Mouse (Mus musculus) hindbrain, embryonic 16.5 days (tissue): ENCODE measurements at regions not wholly inside any gene's neighbourhood (a gene's known extent, or its start where the extent isn't known, plus 50 kb on each side); places are given as distances from the start of the nearest gene placed in this dataset.

ENCODE experiments used
- ATAC-seq: fragments of 200-750 bp; cut with Nextera tagmentation; 2 replicates; pipeline ENCODE4 v1.8.0; 2017; ENCODE audit warnings: moderate TSS enrichment, moderate library complexity
- H3K27ac ChIP-seq: fragments of 300-500 bp; sonication (generic); 2 replicates; pipeline ENCODE4 v1.5.1; 2014; ENCODE audit warnings: low read depth, mild to moderate bottlenecking, control low read depth, low read length, moderate library complexity
- H3K27me3 ChIP-seq: fragments of 300-500 bp; sonication (generic); replicated peaks from 2 replicates; pipeline ENCODE4 v1.6.1; 2014; ENCODE audit warnings: low read length; ENCODE audit not compliant: control insufficient read depth, insufficient read depth
- H3K36me3 ChIP-seq: fragments of 300-500 bp; sonication (generic); 2 replicates; pipeline ENCODE4 v1.6.1; 2014; ENCODE audit warnings: mild to moderate bottlenecking, low read length, moderate library complexity, mixed read lengths; ENCODE audit not compliant: control insufficient read depth, insufficient read depth
- H3K4me1 ChIP-seq: fragments of 300-500 bp; sonication (generic); 2 replicates; pipeline ENCODE4 v1.6.1; 2014; ENCODE audit warnings: low read depth, low read length; ENCODE audit not compliant: control insufficient read depth, insufficient read depth
- H3K4me2 ChIP-seq: fragments of 300-500 bp; sonication (generic); 2 replicates; pipeline ENCODE4 v1.6.1; 2014; ENCODE audit warnings: mild to moderate bottlenecking, low read length, control low read depth, moderate library complexity
- H3K4me3 ChIP-seq: fragments of 300-500 bp; sonication (generic); 2 replicates; pipeline ENCODE4 v1.5.1; 2014; ENCODE audit warnings: mild to moderate bottlenecking, low read length, control low read depth, moderate library complexity
- H3K9ac ChIP-seq: fragments of 300-500 bp; sonication (generic); 2 replicates; pipeline ENCODE4 v1.6.1; 2014; ENCODE audit warnings: low read depth, mild to moderate bottlenecking, control low read depth, low read length, moderate library complexity
- H3K9me3 ChIP-seq: fragments of 300-500 bp; sonication (generic); 2 replicates; pipeline ENCODE4 v1.6.1; 2014; ENCODE audit warnings: mild to moderate bottlenecking, low read length, moderate library complexity; ENCODE audit not compliant: control insufficient read depth
- WGBS: fragments of 180-500 bp; shearing (Covaris S2); extraction: QIAGEN DNeasy Blood & Tissue Kit; methylation state at CpG from one replicate; pipeline ENCODE4 v1.1.7; 2014; 5-methylcytosine and 5-hydroxymethylcytosine counted together

- WGBS = 79% methylated on average over 2 of the region's 2 CpGs
- no peak overlapping the region for H3K4me3 ChIP-seq
- H3K27me3 ChIP-seq = no peaks in the 10 kb centered on the region
- no peak overlapping the region for H3K9ac ChIP-seq
- no peaks in the 10 kb centered on the region for H3K9me3 ChIP-seq
- H3K36me3 ChIP-seq = no peaks in the 10 kb centered on the region
- ATAC-seq = no peak
- H3K4me2 ChIP-seq = no peak overlapping the region
- H3K27ac ChIP-seq = no peak overlapping the region
- H3K4me1 ChIP-seq = no peaks in the 10 kb centered on the region
Observed at GRCm38 (mm10) chr13:39702621-39703020, 658.6 kb downstream of the Ofcc1 start.

DNA sequence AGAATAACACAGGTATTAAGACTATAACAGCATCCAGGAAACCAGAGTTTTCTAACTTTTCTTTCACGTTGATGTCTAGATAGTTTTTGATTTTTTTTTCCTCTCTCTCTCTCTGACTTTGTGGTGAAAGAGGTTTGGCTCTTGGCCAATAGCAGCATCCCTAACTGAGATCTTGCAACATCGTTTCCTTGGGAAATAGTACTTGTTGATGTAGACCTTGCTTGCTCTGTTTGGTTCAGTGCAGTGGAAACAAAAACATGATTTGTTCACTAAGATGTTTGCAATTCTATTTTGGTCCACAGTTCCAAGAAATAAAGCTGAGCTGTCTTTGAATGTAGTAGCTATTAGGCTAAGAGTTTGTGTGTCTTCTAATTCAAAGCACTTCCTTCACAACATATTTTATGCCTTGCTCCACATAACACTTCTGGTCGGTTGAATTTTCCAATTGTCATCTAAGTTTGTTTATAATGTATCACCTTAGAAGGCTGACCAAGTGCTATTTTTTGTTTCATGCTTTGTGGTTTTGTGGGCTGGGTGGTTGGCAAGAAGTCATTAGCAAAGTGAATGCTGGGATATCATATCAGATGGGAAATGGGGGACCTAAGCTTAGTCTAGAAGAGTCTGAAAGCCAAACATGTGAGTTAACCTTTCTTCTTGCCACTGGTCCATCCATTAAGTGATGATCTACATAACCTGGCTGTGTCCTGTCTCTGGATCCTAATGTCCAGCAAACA, 669.8 kb downstream of the Ofcc1 start:
- WGBS = 73% methylated on average over 3 of the region's 3 CpGs
- no peak overlapping the region for H3K9ac ChIP-seq
- ATAC-seq = no peak

DNA sequence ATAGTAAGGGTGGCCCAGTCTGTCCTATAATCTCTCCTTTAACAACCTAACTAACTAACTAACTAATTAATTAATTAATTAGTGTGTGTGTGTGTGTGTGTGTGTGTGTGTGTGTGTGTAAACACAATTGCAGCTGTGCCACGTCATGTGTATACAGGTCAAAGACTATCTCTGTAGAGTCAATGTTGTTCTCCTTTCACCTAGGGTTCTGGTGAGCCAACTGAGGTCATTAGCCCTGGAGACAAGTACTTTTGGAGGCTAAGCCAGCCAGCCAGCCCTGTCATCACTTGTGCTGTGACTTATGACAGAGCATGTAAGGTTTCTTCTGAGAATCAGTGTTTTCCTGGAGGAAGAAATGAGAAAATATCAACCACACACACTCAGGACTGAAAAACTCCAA, 696.7 kb downstream of the Ofcc1 start:
- no peak overlapping the region for H3K27ac ChIP-seq
- no peak overlapping the region for H3K9ac ChIP-seq
- 95% methylated on average over 1 of the region's 1 CpGs for WGBS
- H3K4me2 ChIP-seq = no peak overlapping the region
- no peak overlapping the region for H3K4me3 ChIP-seq
- H3K4me1 ChIP-seq = no peaks in the 10 kb centered on the region
- no peaks in the 10 kb centered on the region for H3K27me3 ChIP-seq
- no peaks in the 10 kb centered on the region for H3K9me3 ChIP-seq
- no peak for ATAC-seq
- H3K36me3 ChIP-seq = no peaks in the 10 kb centered on the region

More for the DNA sequence above, 669.8 kb downstream of the Ofcc1 start:
- Histone ChIP-seq H3K4me3 (no peak overlapping the region), H3K4me2 (no peak overlapping the region), H3K36me3 (no peaks in the 10 kb centered on the region), H3K9me3 (no peaks in the 10 kb centered on the region), H3K27me3 (no peaks in the 10 kb centered on the region), H3K4me1 (no peaks in the 10 kb centered on the region), H3K27ac (no peak overlapping the region)

GRCm38 (mm10) chr13:39649457-39649856, 688.8 kb upstream of the Slc35b3 start:
- no peaks in the 10 kb centered on the region for H3K9me3 ChIP-seq
- H3K9ac ChIP-seq = no peak overlapping the region
- no peaks in the 10 kb centered on the region; the same call in 1 of the 2 replicates for H3K27me3 ChIP-seq
- H3K4me2 ChIP-seq = peak overlapping the region; percentile 8; the same call in 1 of the 2 replicates
- H3K27ac ChIP-seq = no peak overlapping the region
- ATAC-seq = peak; percentile 80
- no peaks in the 10 kb centered on the region; the same call in 1 of the 2 replicates for H3K4me1 ChIP-seq
- WGBS = 29% methylated on average over 12 of the region's 12 CpGs
- no peak overlapping the region for H3K4me3 ChIP-seq
- no peaks in the 10 kb centered on the region for H3K36me3 ChIP-seq

DNA sequence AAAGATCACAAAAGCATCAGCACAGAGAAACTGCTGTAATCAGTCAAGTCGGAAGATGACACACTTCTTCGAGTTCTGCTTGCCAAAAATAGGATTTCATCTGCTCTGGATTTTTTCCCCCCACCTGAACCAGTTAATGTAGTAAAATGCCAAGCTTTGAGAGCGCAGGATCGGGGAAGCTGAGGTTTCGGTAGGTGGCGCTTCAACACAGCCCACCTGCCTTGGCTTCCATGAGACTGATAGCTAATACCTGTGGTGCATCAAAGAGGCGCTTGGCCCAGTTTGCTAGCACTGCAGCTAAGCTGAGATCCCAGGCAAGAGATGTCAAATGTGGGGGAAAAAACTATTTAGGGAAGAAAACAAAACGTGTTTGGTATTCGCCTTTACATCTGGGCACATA, 686.7 kb upstream of the Slc35b3 start:
- H3K27me3 ChIP-seq = no peaks in the 10 kb centered on the region; the same call in 1 of the 2 replicates
- no peak overlapping the region for H3K27ac ChIP-seq
- no peaks in the 10 kb centered on the region; the same call in 1 of the 2 replicates for H3K4me1 ChIP-seq
- no peak overlapping the region for H3K4me2 ChIP-seq
- no peak overlapping the region for H3K9ac ChIP-seq
- peak; percentile 73; the same call in 1 of the 2 replicates for ATAC-seq
- no peak overlapping the region for H3K4me3 ChIP-seq
- no peaks in the 10 kb centered on the region for H3K9me3 ChIP-seq
- 20% methylated on average over 9 of the region's 9 CpGs for WGBS
- no peaks in the 10 kb centered on the region for H3K36me3 ChIP-seq

DNA sequence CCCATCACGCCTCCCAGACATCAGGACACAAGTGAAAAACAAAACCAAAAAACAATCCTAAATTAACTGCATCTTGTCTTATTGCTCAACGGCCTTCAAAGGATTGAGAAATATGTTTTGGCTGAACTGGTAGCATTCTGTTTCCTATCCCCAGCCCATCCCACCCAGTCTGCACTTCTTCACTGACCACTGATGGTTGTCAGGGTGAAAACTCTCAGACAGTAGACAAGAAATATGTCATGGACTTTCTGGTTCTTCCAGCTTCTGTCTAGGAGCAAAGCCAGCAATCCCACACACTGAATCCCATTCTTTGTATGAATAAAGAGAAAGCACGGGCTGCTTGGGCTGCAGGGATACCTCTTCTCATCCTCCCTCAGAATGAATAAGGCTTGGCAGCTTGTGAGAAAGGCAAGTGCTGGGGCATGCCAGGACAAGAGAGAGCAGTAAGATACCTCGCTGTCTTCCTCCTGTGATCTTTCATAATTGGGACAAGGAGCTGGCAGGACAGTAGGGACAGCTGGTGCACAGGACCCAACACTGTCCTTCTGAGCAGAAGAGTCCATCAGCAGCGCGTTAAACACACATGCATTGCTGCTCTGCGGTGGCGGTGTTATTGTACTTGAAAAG, 670.9 kb upstream of the Slc35b3 start:
- Histone ChIP-seq H3K4me2 (no peak overlapping the region), H3K36me3 (no peaks in the 10 kb centered on the region), H3K9me3 (no peaks in the 10 kb centered on the region), H3K9ac (no peak overlapping the region), H3K4me3 (no peak overlapping the region), H3K4me1 (no peaks in the 10 kb centered on the region), H3K27ac (no peak overlapping the region), H3K27me3 (no peaks in the 10 kb centered on the region)
- WGBS = 79% methylated on average over 8 of the region's 8 CpGs
- peak; percentile 45 for ATAC-seq
